Mouse (Mus musculus) CH12F3 (cell line): ENCODE results near the gene Cpn1.

Experiments
- in situ Hi-C: fragments of 300-500 bp; cut with MboI; formaldehyde crosslinking; loops from 2 replicates; pipeline ENCODE4 v1.14.3; 2020; ENCODE audit warnings: low sequenced_read_pairs

Cpn1 gene

GRCm38 (mm10) chr19:43986069-43986794 lies at the start of gene Cpn1:
Gene Cpn1, minus strand, starts transcription at chr19:43986556.
- in situ Hi-C loops, result no loop called here

- in situ Hi-C loops, result no loop called here
Observed at GRCm38 (mm10) chr19:44033396-44033795, 47.0 kb upstream of the Cpn1 start.

- in situ Hi-C loops, result no loop called here
Observed at GRCm38 (mm10) chr19:44032046-44032744, 45.8 kb upstream of the Cpn1 start.

GRCm38 (mm10) chr19:44030024-44030423 lies 43.7 kb upstream of the Cpn1 start:
- in situ Hi-C loops, result no loop called here

- in situ Hi-C loops, result no loop called here
Observed at GRCm38 (mm10) chr19:44028972-44029371, 42.6 kb upstream of the Cpn1 start, which contains the start of gene Cyp2c23. Gene Cyp2c23, minus strand, starts transcription at chr19:44029208.

- in situ Hi-C loops, result no loop called here
Observed at GRCm38 (mm10) chr19:44026956-44027530, 40.7 kb upstream of the Cpn1 start.

- in situ Hi-C loops, result no loop called here
Observed at GRCm38 (mm10) chr19:44024921-44025585, 38.7 kb upstream of the Cpn1 start.

- in situ Hi-C loops, result no loop called here
Observed at GRCm38 (mm10) chr19:44023066-44023465, 36.7 kb upstream of the Cpn1 start.

- in situ Hi-C loops, result no loop called here
Observed at GRCm38 (mm10) chr19:44021502-44021901, 35.1 kb upstream of the Cpn1 start.

- in situ Hi-C loops, result no loop called here
Observed at GRCm38 (mm10) chr19:44019739-44020138, 33.4 kb upstream of the Cpn1 start.

GRCm38 (mm10) chr19:44013862-44014261 lies 27.5 kb upstream of the Cpn1 start:
- in situ Hi-C loops, result no loop called here

GRCm38 (mm10) chr19:44008784-44009183 lies 22.4 kb upstream of the Cpn1 start:
- in situ Hi-C loops, result no loop called here

- in situ Hi-C loops, result no loop called here
Observed at GRCm38 (mm10) chr19:44007186-44007585, 20.8 kb upstream of the Cpn1 start.

GRCm38 (mm10) chr19:44005025-44005424 lies 18.7 kb upstream of the Cpn1 start:
- in situ Hi-C loops, result no loop called here

GRCm38 (mm10) chr19:44004261-44004660 lies 17.9 kb upstream of the Cpn1 start:
- in situ Hi-C loops, result no loop called here

- in situ Hi-C loops, result no loop called here
Observed at GRCm38 (mm10) chr19:44000720-44001119, 14.4 kb upstream of the Cpn1 start.

GRCm38 (mm10) chr19:44000061-44000460 lies 13.7 kb upstream of the Cpn1 start:
- in situ Hi-C loops, result no loop called here

GRCm38 (mm10) chr19:43998802-43999527 lies 12.6 kb upstream of the Cpn1 start:
- in situ Hi-C loops, result no loop called here

- in situ Hi-C loops, result no loop called here
Observed at GRCm38 (mm10) chr19:43998101-43998500, 11.7 kb upstream of the Cpn1 start.

- in situ Hi-C loops, result no loop called here
Observed at GRCm38 (mm10) chr19:43995427-43995826, 9.1 kb upstream of the Cpn1 start.

- in situ Hi-C loops, result no loop called here
Observed at GRCm38 (mm10) chr19:43992464-43992863, 6.1 kb upstream of the Cpn1 start.
